Mouse (Mus musculus) hematopoietic stem cell, adult 5-6 weeks (primary cell): ENCODE measurements around the gene Btaf1. TPM values are rescaled to one million over a fixed set of nuclear protein-coding genes. Genes with fewer than 3 reads are reported as not detected.
"Not testable (repeated sequence)": the region's sequence is repeated elsewhere in the genome, so short reads cannot be mapped to it uniquely, and the experiment has no call there.

ENCODE experiments used
- ATAC-seq, 2 experiments: fragments of 125-278 bp in 1 of 2; replicated peaks in 1 of 2; 2 replicates each; pipeline ENCODE4 v1.8.0; 2016 to 2017; ENCODE audit warnings: inconsistent platforms in 2 of 2, mild to moderate bottlenecking in 2 of 2, moderate number of reproducible peaks in 2 of 2, low read depth in 1 of 2, moderate TSS enrichment in 1 of 2; ENCODE audit not compliant: low FRiP score in 2 of 2, poor library complexity in 2 of 2, severe bottlenecking in 2 of 2, insufficient read depth in 1 of 2, low TSS enrichment in 1 of 2
- total RNA-seq: library from RNA; stranded (forward); fragments of 172-1452, 232-1000 nt; gene quantifications from 2 replicates; pipeline ENCODE4 v1.2.3, GENCODE M21; 2017

Gene Btaf1
- total RNA-seq, 1 experiment from 2014 or later = 85.2 TPM

- ATAC-seq = no peak
Measured at GRCm38 (mm10) chr19:36916876-36917389, 8.9 kb upstream of the Btaf1 start.

- peak; percentile 74 to 76 for ATAC-seq
Measured at GRCm38 (mm10) chr19:36918441-36919301, 7.2 kb upstream of the Btaf1 start.

GRCm38 (mm10) chr19:36919466-36919865, 6.4 kb upstream of the Btaf1 start, which contains the start of gene Fgfbp3:
TSS of gene Fgfbp3 (minus strand) at chr19:36919615.
- peak in 1 of 2 experiments; percentile 29; a peak in 1 of 4 replicates for ATAC-seq

GRCm38 (mm10) chr19:36922015-36922414, 3.9 kb upstream of the Btaf1 start:
- no peak for ATAC-seq

DNA sequence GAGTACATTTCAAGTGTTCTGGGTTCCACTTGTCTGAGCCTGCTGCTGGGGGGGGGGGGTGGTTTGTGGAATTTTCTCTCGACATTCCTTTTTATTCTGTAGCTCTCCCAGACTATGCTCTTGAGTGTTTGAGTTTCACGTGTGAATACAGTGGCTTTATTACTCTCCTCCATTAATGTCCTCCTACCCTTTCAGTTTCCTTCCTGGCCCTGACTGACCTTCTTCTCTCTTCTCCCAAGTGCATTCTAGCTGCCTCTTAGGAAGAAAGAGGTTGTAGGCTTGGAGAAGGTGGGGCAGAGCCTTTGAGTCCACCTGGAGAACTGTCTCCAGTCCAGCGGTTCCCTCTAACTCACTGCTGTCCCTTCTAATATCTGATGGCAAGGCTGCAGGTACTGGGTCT, 2.9 kb upstream of the Btaf1 start:
- ATAC-seq = no peak

GRCm38 (mm10) chr19:36926553-36927236, 816 bp downstream of the Btaf1 start:
- ATAC-seq = peak; percentile 15 to 24; a peak in 1 of 4 replicates

GRCm38 (mm10) chr19:36927800-36928361, 2.0 kb downstream of the Btaf1 start:
- no peak for ATAC-seq

DNA sequence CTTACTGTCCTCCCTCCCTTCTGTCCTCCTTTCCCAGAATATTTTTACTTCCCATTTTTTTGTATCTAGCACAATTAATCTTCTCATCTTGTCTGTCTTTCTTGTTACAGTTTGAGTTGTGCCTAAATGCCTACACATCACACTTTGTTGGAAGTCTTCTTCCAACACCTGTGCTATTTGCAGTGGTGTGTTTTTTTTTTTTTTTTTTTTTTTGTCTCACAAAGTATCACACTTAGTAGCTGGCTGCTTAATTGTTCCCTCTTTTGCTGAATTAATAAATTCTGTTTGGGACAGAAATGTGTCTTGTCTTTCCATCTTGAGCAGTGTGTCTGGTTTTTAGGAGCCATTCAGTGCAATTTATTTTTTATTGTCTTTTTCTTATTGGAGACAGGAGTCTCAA, 3.9 kb downstream of the Btaf1 start:
- no peak for ATAC-seq

DNA sequence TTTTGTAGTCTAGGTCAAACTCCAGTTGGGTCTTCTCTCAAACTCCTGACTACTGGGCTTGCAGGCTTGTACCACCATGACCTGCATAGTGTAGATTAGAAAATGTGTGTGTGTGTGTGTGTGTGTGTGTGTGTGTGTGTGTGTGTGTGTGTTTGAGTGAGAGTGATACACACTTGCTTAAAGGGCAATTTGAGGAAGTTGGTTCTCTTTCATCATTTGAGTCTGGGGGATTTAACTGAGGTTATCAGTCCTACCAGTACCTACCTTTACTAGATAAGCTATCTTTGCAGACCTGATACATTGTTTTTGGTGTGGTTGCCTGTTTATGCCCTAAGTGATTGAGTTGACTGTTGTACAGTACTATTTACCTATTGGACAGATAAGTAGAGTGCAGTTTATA, 6.2 kb downstream of the Btaf1 start:
- ATAC-seq = no peak

- ATAC-seq = peak; percentile 49 to 54; a peak in 3 of 4 replicates
Measured at GRCm38 (mm10) chr19:36932613-36933012, 6.7 kb downstream of the Btaf1 start.

GRCm38 (mm10) chr19:36936285-36936684, 10.4 kb downstream of the Btaf1 start:
- no peak for ATAC-seq

GRCm38 (mm10) chr19:36938008-36938407, 12.1 kb downstream of the Btaf1 start:
- ATAC-seq = no peak

DNA sequence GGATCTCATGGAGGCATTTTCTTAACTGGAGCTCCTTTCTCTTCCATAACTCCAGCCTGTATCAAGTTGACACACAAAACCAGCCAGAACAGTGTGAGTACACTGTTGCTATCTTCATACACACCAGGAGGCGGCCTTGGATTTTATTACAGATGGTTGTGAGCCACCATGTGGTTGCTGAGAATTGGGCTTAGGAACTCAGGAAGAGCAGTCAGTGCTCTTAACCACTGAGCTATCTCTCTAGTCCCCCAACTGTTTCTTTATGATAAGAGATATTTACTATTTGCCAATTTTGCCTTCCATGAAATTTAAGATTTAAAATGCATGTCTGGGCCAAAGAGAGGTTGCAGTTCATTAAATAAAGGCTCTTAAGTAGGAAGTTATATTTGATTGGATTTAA, 14.2 kb downstream of the Btaf1 start:
- ATAC-seq = no peak

DNA sequence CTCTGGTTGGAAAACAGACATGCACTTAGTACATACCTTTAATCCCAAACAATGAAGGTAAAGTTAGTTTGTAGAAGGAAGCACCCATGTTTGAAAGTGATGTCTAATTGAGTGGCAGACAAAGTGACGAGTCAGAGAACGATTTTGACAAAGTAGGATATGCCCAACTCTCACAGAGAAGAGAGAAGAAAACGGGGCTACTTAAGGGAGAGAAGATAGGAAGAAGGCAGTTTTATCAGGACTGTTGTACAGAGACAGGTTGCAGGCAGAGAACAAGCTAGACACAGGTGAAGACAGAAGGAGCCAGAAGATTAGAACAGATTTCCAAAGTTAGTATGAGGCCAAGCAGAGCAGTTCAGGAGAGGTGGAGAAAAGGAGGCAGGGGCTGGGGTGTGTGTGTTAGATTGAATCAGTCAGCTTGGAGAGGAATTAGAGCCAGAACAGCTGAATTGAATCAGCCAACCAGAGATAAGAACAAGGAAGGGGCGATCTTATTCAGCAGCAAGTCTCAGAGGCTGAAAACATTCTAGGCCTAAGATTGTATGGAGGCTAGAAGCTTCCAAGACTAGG, 27.8 kb downstream of the Btaf1 start:
- no peak for ATAC-seq

GRCm38 (mm10) chr19:36958331-36958730, 32.5 kb downstream of the Btaf1 start:
- no peak for ATAC-seq

GRCm38 (mm10) chr19:36961320-36961719, 35.4 kb downstream of the Btaf1 start:
- ATAC-seq = no peak

DNA sequence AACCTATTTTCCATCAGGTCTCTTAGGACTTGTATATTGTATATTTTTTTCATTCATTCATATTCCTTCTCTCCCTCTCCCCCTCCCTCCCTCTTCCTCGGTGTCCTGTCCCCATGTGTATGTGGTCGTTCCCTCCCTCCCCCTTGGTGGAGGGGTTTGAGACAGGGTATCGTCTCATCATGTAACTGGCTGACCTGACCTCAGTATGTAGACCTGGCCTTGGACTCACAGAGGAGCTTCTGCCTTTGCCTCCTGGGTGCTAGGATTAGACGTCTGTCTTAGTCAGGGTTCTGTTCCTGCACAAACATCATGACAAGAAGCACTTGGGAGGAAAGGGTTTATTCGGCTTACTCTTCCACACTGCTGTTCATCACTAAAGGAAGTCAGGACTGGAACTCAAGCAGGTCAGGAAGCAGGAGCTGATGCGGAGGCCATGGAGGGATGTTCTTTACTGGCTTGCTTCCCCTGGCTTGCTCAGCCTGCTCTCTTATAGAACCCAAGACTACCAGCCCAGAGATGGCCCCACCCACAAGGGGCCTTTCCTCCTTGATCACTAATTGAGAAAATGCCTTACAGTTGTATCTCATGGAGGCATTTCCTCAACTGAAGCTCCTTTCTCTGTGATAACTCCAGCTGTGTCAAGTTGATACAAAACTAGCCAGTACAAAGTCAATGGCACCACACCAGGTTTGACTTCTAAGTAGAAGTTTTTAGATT, 36.8 kb downstream of the Btaf1 start:
- not testable (repeated sequence) for ATAC-seq
